Mouse (Mus musculus) heart, embryonic 11.5 days (tissue): ENCODE measurements around the gene Naif1. TPM values are rescaled to one million over a fixed set of nuclear protein-coding genes. Genes with fewer than 3 reads are reported as not detected.

Experiments used
- ATAC-seq: fragments of 200-750 bp; cut with Nextera tagmentation; replicated peaks from 2 replicates; pipeline ENCODE4 v1.8.0; 2017; ENCODE audit warnings: moderate library complexity; ENCODE audit not compliant: insufficient number of reproducible peaks, low FRiP score, low TSS enrichment
- H3K27ac ChIP-seq: fragments of 300-500 bp; sonication (generic); 2 replicates; pipeline ENCODE4 v1.5.1; 2014; ENCODE audit warnings: mild to moderate bottlenecking, low read depth, low read length
- H3K27me3 ChIP-seq: fragments of 300-500 bp; sonication (generic); 2 replicates; pipeline ENCODE4 v1.6.1; 2014; ENCODE audit warnings: mild to moderate bottlenecking, low read length, mixed read lengths; ENCODE audit not compliant: control insufficient read depth, insufficient read depth
- H3K36me3 ChIP-seq: fragments of 300-500 bp; sonication (generic); 2 replicates; pipeline ENCODE4 v1.6.1; 2014; ENCODE audit warnings: mild to moderate bottlenecking, low read length, moderate library complexity, mixed read lengths; ENCODE audit not compliant: control insufficient read depth, insufficient read depth
- H3K4me1 ChIP-seq: fragments of 300-500 bp; sonication (generic); 2 replicates; pipeline ENCODE4 v1.6.1; 2014; ENCODE audit warnings: low read length; ENCODE audit not compliant: control insufficient read depth, insufficient read depth
- H3K4me2 ChIP-seq: fragments of 300-500 bp; sonication (generic); 2 replicates; pipeline ENCODE4 v1.6.1; 2014; ENCODE audit warnings: mild to moderate bottlenecking, moderate library complexity
- H3K4me3 ChIP-seq: fragments of 300-500 bp; sonication (generic); 2 replicates; pipeline ENCODE4 v1.5.1; 2014; ENCODE audit warnings: low read depth, low read length
- H3K9ac ChIP-seq: fragments of 300-500 bp; sonication (generic); 2 replicates; pipeline ENCODE4 v1.6.1; 2014; ENCODE audit warnings: mild to moderate bottlenecking, low read depth, low read length, moderate library complexity
- H3K9me3 ChIP-seq: fragments of 300-500 bp; sonication (generic); replicated peaks from 2 replicates; pipeline ENCODE4 v1.6.1; 2016; ENCODE audit warnings: low read length; ENCODE audit not compliant: control insufficient read depth
- WGBS: fragments of 180-500 bp; shearing (Covaris S2); extraction: QIAGEN DNeasy Blood & Tissue Kit; methylation state at CpG from one replicate; pipeline ENCODE4 v1.1.7; 2014; ENCODE audit not compliant: insufficient replicate concordance; 5-methylcytosine and 5-hydroxymethylcytosine counted together
- polyA plus RNA-seq: library from polyadenylated mRNA; unstranded; fragments of >200 nt; fragmentation: Nextera tagmentation; extraction: Ambion mirVana; gene quantifications from 2 replicates; pipeline ENCODE4 v1.2.1, GENCODE M21; 2014

Naif1 gene
- polyA plus RNA-seq, 1 experiment from 2014 or later, result 5.1 TPM

DNA sequence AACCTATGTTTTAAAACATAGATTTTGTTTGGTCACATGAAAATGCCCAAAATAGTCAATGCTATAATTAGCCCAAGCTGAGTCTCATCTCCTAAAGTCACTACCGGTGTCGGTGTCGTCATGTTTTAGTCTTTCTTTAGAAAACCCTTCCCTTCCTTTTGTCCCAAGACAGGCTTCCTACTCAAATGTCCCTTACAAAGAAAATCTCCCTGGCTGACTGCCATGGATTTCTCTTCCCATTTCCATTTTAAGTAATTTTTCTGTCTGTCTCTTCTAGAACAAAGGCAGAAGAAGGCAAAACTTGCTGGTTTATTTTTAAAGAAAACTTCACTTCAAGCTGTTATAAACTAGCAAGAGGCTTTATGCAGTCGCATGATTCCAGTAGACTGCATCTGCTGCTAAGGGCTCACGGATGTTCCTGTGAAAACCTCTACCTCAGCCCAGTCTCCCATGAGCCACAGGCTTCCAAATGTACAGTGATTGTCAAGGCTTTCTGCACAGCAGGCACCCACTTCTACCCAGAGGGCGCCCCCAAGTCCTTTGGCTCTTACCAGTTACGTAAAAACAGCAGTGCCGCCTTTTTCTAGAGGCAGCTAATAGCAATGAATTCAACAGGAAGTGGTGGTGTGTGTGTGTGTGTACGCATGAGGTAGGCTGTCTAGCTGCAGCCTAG, 2.9 kb upstream of the Naif1 start:
- Histone ChIP-seq H3K9ac (peak overlapping the region; percentile 63), H3K4me2 (peak overlapping the region; percentile 24), H3K27me3 (no peaks in the 10 kb centered on the region), H3K27ac (peak overlapping the region; percentile 86), H3K4me1 (peaks cover 13% of the 10 kb centered on the region), H3K4me3 (no peak overlapping the region), H3K9me3 (no peaks in the 10 kb centered on the region), H3K36me3 (no peaks in the 10 kb centered on the region)
- WGBS, result 53% methylated on average over 9 of the region's 9 CpGs
- no peak for ATAC-seq

DNA sequence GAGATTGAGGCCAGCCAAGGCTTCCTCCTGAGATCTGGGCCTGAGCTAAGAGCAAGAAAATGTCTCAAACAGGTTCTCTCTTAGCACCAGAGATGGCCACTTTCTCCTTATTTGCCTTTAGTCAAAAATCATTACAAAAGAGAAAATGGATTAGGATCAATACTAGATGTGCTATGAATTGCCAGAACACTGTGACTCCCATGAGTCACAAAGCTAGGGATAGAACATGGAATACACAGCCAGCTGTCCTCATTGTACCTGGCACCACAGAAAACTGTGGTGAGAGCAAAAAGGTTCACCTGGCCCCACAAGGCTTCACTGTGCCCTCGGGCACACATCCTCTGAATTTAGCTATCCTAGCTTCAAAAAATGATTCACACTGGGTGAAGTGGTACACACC, 1.8 kb upstream of the Naif1 start:
- 79% methylated on average over 1 of the region's 1 CpGs for WGBS
- no peak for ATAC-seq
- Histone ChIP-seq H3K36me3 (no peaks in the 10 kb centered on the region), H3K27ac (no peak overlapping the region), H3K9ac (no peak overlapping the region), H3K27me3 (no peaks in the 10 kb centered on the region), H3K4me2 (no peak overlapping the region), H3K4me3 (no peak overlapping the region), H3K4me1 (peaks cover 24% of the 10 kb centered on the region), H3K9me3 (no peaks in the 10 kb centered on the region)

DNA sequence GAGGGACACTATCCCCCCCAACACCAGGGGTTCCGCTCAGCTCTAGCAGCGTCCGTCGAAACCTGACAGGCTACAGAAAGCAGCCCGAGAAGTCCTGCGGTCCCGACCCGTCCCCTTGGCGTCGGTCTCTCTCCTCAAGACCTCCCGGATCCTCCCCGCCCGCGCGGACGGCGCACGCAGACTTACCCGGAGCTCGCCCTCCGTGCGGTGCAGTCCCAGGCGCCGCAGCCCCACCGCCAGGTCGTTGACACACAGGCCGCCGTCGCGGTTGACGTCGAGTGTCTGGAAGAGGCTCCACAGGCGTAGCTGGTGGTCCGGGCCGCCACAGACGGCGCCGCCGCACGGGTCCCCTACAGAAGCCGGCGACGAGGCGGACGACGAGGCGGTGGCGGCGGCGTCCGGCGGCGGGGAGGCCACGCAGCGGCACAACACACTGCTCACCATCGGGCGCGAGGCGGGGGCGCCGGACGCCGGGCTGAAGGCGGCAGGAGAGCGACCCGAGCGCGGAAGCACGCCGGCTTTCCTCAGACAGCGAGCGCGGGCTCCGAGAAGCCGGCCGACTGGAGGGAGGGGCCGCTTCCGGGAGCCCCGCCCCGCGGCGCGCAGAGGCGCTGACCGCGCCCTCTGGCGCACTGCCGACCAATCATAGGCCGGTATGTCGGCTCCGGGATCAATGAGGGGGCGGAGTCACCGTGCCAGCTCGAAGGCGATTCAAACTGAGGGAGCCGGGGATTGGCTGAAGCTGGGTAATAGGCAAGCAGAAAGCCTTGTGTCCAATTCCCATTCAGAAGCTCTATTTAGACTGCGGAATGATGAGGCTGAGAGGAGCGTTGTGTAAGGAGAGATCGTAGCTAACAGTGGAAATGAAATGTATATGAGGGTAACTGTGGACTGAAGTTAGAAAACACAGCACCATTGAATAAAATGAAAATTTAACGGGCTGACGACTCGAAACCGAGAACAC, 906 bp downstream of the Naif1 start, which contains the start of gene Slc25a25:
Gene Slc25a25, minus strand, starts transcription at position 565 of the 964 bp plus-strand sequence.
- peak within 1 kb of the TSS; percentile 78 for H3K4me2 ChIP-seq
- H3K36me3 ChIP-seq, result no peaks in the 10 kb centered on the region; the same call in 1 of the 2 replicates
- peaks cover 30% of the 10 kb centered on the region for H3K4me1 ChIP-seq
- under 1% methylated on average over 102 of the region's 103 CpGs for WGBS
- H3K9me3 ChIP-seq, result no peaks in the 10 kb centered on the region
- ATAC-seq, result peak; percentile 90
- peak within 1 kb of the TSS; percentile 89 for H3K9ac ChIP-seq
- peak within 1 kb of the TSS; percentile 77 for H3K4me3 ChIP-seq
- peak within 1 kb of the TSS; percentile 96 for H3K27ac ChIP-seq
- no peaks in the 10 kb centered on the region for H3K27me3 ChIP-seq

DNA sequence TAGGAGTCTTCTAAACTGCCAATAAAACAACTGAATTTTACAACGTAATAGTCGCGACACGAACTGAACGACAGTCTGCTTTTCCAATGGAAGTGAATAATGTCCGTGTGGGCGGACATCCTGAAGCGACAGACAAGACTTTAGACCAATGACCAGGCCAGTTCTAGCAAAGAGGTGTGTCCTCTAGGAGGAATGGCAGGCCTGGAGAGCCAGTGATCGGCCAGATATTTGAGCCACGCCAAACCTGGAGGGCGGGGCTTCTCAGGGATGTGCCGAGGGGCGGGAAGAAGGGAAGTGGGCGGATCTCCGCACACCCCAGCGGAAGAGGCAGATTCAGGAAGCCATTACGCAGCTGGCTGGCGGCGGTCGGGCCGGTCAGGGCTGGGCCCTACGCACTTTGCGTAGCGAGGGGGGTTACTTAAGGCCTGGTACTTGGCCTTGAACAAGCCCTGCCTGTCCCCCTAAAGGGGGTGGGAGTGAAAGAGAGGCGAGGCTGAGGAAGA, 1.7 kb downstream of the Naif1 start:
- Histone ChIP-seq H3K4me1 (peaks cover 27% of the 10 kb centered on the region), H3K27me3 (no peaks in the 10 kb centered on the region)

DNA sequence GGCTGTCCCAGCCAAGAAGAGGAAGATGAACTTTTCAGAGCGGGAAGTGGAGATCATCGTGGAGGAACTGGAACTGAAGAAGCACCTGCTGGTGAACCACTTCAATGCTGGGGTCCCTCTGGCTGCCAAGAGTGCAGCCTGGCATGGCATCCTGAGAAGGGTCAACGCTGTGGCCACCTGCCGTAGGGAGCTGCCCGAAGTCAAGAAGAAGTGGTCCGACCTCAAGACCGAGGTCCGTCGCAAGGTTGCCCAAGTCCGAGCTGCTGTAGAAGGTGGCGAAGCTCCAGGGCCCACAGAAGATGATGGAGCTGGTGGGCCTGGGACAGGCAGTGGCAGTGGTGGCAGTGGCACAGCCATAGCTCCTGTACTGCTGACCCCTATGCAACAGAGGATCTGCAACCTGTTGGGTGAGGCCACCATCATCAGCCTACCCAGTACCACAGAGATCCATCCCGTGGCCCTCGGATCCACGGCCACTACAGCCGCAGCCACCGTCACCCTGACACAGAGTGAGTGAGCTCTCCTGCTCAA, 2.2 kb downstream of the Naif1 start:
- peak overlapping the region; percentile 66 for H3K9ac ChIP-seq
- H3K27me3 ChIP-seq, result no peaks in the 10 kb centered on the region
- 92% methylated on average over 16 of the region's 16 CpGs for WGBS
- no peak for ATAC-seq
- H3K4me2 ChIP-seq, result peak overlapping the region; percentile 78
- no peaks in the 10 kb centered on the region; the same call in 1 of the 2 replicates for H3K36me3 ChIP-seq
- H3K4me1 ChIP-seq, result peaks cover 22% of the 10 kb centered on the region
- 0 out of 2 replicates have a peak overlapping the region, but pooled peaks have one; percentile 41 for H3K27ac ChIP-seq
- H3K4me3 ChIP-seq, result peak overlapping the region; percentile 77
- no peaks in the 10 kb centered on the region for H3K9me3 ChIP-seq

More for the DNA sequence above, 1.7 kb downstream of the Naif1 start:
- WGBS, result under 1% methylated on average over 25 of the region's 25 CpGs
- Histone ChIP-seq H3K9me3 (no peaks in the 10 kb centered on the region), H3K4me2 (peak overlapping the region; percentile 78), H3K36me3 (no peaks in the 10 kb centered on the region; the same call in 1 of the 2 replicates), H3K4me3 (peak overlapping the region; percentile 77), H3K9ac (peak overlapping the region; percentile 80), H3K27ac (peak overlapping the region; percentile 96)
- peak; percentile 96 for ATAC-seq

DNA sequence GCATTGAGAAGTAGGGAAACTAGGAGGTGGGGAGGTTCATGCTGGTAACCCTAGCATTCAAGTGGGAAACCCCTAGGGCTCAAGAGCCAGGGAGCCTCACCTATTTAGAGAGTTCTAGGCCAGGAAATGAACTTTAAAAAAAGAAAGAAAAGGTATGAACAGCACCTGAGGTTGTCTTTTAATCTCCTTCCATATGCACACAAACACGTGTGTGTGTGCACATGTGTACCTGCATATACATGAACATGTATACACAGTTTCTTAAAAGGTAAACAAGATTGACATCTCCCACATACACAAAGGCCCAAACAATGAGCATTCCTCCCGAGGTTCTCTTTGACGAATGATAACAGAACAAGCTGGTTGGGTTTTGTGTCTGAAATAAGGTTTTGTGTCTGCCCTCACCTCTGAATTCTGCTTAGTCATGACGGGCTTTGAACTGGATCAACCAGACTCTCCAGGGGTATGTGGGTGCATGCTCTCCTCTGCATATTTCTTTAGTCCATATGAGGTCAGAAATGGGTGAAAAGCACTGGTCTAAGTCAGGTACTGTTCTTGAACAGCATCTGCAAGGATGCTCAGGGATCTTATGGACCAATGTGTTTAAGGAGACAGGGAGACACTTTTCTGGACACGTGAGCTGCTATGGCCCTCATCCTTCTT, 3.5 kb downstream of the Naif1 start:
- no peaks in the 10 kb centered on the region for H3K9me3 ChIP-seq
- H3K4me2 ChIP-seq, result peak overlapping the region; percentile 78; the same call in 1 of the 2 replicates
- H3K27me3 ChIP-seq, result no peaks in the 10 kb centered on the region
- H3K4me1 ChIP-seq, result peaks cover 20% of the 10 kb centered on the region
- no peak for ATAC-seq
- H3K4me3 ChIP-seq, result no peak overlapping the region
- H3K9ac ChIP-seq, result no peak overlapping the region
- no peak overlapping the region for H3K27ac ChIP-seq
- H3K36me3 ChIP-seq, result no peaks in the 10 kb centered on the region; the same call in 1 of the 2 replicates
- 80% methylated on average over 5 of the region's 5 CpGs for WGBS

DNA sequence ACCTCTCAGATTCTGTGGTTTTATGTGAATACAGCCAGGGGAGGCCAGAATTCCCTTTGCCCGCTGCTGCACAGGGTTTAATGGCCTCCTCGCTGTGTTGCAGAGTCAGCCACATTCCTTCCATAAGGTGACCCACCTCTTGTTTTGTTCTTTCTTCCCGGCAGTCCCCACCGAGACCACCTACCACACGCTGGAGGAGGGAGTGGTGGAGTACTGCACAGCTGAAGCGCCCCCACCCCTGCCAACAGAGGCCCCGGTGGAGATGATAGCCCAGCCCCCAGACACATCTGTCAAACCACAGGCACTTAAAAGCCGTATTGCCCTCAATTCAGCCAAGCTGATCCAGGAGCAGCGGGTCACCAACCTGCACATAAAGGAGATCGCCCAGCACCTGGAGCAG, 4.4 kb downstream of the Naif1 start:
- Histone ChIP-seq H3K4me3 (no peak overlapping the region), H3K36me3 (no peaks in the 10 kb centered on the region; the same call in 1 of the 2 replicates), H3K9ac (no peak overlapping the region), H3K9me3 (no peaks in the 10 kb centered on the region), H3K27me3 (no peaks in the 10 kb centered on the region), H3K27ac (no peak overlapping the region), H3K4me2 (no peak overlapping the region), H3K4me1 (peaks cover 20% of the 10 kb centered on the region)
- ATAC-seq, result no peak
- 81% methylated on average over 10 of the region's 10 CpGs for WGBS

DNA sequence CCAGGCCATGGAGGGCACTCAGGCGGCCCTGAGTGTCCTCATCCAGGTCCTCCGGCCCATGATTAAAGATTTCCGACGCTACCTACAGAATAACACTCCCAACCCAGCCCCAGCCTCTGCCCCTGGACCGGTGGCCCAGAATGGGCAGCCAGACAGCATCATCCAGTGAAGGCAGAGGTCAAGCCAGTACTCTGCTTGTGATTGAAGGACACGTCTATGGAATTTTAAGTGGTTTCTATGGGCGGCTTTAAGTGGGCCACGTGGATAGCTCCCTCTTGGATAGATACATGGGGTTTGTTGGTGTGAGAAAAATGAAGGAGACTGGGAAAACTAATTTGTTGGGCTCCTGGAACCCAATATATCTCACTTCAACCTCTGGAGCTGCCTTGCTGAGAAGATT, 4.8 kb downstream of the Naif1 start:
- ATAC-seq, result no peak
- 67% methylated on average over 8 of the region's 8 CpGs for WGBS

More for the DNA sequence above, 4.8 kb downstream of the Naif1 start:
- Histone ChIP-seq H3K4me2 (no peak overlapping the region), H3K9me3 (no peaks in the 10 kb centered on the region), H3K4me3 (no peak overlapping the region), H3K27me3 (no peaks in the 10 kb centered on the region), H3K9ac (no peak overlapping the region), H3K27ac (no peak overlapping the region), H3K4me1 (peaks cover 20% of the 10 kb centered on the region), H3K36me3 (no peaks in the 10 kb centered on the region; the same call in 1 of the 2 replicates)
